Mouse (Mus musculus) embryonic fibroblast, embryonic 13.5 days (primary cell): ENCODE measurements around the gene Cuta. TPM values are rescaled to one million over a fixed set of nuclear protein-coding genes. Genes with fewer than 3 reads are reported as not detected.
A peak's percentile ranks its signal among the peaks of the same experiment; 100 is the strongest.
"Not testable (repeated sequence)": the region's sequence is repeated elsewhere in the genome, so short reads cannot be mapped to it uniquely, and the experiment has no call there.

Experiments used
- H3K27ac ChIP-seq: 2 replicates; pipeline ENCODE4 v1.5.1; 2012; ENCODE audit warnings: low read length, control low read depth, inconsistent platforms; ENCODE audit not compliant: insufficient read depth
- H3K4me1 ChIP-seq: 2 replicates; pipeline ENCODE4 v1.6.1; 2011; ENCODE audit warnings: low read length; ENCODE audit not compliant: control insufficient read depth, insufficient read depth
- H3K4me3 ChIP-seq: 2 replicates; pipeline ENCODE4 v1.5.1; 2011; ENCODE audit warnings: mild to moderate bottlenecking, control low read depth, low read length; ENCODE audit not compliant: insufficient read depth
- CTCF ChIP-seq: IDR thresholded peaks from 2 replicates; pipeline ENCODE4 v1.5.1; 2011; ENCODE audit warnings: mild to moderate bottlenecking, control low read depth, low read length, moderate library complexity, borderline replicate concordance; ENCODE audit not compliant: insufficient read depth
- POLR2A ChIP-seq: IDR thresholded peaks from 2 replicates; pipeline ENCODE4 v1.6.1; 2011; ENCODE audit warnings: low read depth, mild to moderate bottlenecking, control low read depth, low read length, moderate library complexity
- polyA plus RNA-seq: library from polyadenylated mRNA; stranded (reverse); fragments of >200 nt; gene quantifications from 2 replicates; pipeline ENCODE4 v1.2.4, GENCODE M21; 2011; ENCODE audit warnings: low read depth; ENCODE audit not compliant: missing spikeins, insufficient read length

Cuta gene
- 80.0 and 90.5 TPM in 2 replicates for polyA plus RNA-seq

DNA sequence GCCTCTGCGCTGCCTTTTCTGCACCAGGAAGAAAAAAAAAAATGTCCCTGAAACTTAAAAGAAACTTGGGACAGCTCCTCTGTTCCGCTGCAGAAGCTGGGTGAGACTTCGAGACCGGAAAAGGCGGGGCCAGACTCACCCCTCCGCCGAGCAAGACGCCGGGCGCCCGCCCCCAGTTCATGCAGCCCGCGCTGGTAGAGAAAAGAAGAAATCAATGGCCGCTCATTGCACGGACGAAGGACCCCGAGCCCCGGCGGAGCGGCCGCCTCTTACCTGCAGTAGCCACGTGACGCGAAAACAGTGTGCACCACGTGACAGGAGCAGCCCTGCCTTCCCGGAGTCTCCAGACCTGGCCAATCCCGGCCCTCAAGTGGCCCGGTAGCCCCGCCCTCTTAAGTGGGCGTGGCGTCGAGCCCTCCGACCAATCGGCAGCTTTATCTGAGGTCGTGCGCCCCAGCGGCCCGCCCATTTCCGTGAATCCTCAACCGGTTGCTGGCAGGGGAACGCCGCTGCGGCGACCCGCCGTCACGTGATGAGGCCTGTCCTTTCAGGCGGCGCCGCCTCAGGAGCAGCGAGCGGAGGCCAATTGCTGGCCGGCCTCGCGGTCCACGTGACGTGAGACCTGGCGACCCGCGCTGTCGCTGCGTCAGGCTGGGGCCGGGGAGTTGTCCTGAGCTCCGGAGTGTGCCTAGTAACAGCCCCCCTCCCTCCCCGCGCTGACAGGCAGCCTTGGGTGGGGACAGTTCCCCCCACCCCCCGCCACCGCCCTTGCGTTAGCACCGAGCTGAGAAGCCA is at the start of gene Cuta:
Gene Cuta (minus strand): TSS at position 392 of the 795 bp plus-strand sequence.
- TF ChIP-seq POLR2A = peak; percentile 77
- no peak for TF ChIP-seq CTCF
- H3K4me3 ChIP-seq = peak within 1 kb of the TSS; percentile 98
- peaks cover 6% of the 10 kb centered on the region; the same call in 1 of the 2 replicates for H3K4me1 ChIP-seq
- H3K27ac ChIP-seq = peak within 1 kb of the TSS; percentile 85

DNA sequence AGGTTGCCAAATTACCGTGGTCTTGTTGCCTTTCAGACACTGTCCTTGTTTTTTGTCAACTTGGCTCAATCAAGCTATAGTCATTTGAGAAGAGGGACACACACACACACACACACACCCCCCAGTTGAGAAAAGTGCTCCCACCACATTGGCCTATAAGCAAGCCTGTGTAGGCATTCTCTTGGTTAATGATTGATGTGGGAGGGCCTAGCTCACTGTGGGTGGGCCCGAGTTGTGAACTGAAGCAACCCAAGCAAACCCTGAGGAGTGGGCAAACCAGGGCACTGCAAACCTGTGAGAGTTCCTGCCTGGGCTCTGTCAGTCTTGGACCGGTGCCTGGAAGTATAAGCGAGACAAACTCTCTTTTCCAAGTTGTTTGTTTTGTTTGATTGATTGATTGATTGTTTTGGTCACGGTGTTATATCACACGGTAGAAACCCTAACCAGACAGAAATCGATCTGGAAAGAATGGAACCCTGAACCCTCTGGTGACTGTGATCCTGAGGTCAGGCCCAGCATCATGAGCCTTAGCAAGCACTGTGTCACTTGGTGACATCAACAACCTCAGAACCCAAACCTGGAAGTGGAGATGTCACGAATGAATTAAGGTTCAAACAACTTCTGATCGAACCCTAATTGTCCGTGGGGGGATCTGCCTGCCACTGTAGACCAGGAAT is 46.3 kb upstream of the Cuta start:
- Histone ChIP-seq H3K4me3 (no peak overlapping the region), H3K4me1 (no peaks in the 10 kb centered on the region), H3K27ac (no peak overlapping the region)
- TF ChIP-seq CTCF (no peak), POLR2A (no peak)

DNA sequence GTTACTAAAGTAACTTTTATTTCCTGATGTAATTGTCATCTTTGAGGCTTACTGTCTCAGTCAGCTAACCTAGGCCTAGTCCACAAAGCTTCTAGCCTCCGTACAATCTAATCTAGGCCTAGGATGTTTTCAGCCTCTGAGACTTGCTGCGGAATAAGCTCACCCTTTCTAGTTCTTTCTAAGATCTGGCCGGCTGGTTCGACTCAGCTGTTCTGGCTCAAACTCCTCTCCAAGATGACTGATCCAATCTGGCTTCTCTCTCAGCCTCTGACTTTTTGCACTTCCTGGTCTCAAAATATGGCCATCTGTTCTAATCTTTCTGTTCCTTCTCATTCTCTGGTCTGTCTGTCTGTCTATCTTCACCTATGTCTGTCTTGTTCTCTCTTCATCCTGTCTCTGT is 44.0 kb upstream of the Cuta start:
- no peak overlapping the region for H3K4me3 ChIP-seq
- H3K4me1 ChIP-seq = no peaks in the 10 kb centered on the region
- no peak for TF ChIP-seq CTCF
- no peak for TF ChIP-seq POLR2A
- no peak overlapping the region for H3K27ac ChIP-seq

DNA sequence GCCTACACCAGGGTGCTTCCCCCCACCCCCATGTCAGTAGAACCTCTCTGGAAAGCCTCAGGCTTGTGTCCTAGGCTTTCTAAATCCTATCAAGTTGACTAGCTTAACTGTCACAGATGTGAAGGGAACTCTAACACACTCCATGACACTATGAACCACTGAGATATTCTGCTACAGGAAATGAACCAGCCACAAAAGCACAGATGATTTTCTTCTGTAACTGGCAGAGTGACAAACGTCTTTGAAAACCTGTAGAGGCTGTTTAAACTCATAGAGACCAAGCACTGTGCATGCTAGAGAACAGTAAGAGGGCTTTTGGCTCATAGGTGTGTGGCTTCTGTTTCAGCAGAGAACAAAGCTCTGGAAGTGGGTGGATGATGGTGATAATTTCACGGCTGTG is 41.7 kb upstream of the Cuta start:
- Histone ChIP-seq H3K27ac (no peak overlapping the region), H3K4me1 (no peaks in the 10 kb centered on the region), H3K4me3 (no peak overlapping the region)
- TF ChIP-seq CTCF = no peak
- no peak for TF ChIP-seq POLR2A

DNA sequence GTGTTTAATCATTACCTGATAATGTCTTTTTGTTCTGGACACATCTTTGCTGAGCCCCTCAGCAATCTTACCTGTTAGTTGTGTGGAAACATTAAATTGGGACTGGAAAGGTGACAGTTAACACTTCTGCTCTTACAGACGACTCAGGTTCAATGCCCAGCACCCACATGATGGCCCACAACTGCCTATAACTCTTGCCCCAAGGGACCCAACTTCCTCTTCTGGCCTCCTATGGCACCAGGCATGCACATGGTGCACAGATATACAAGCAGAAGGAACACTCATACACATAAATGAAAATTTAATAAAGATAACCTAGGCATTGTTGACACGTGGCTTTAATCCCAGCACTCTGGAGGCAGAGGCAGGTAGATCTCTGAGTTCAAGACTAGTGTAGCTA is 40.1 kb upstream of the Cuta start:
- Histone ChIP-seq H3K27ac (no peak overlapping the region), H3K4me3 (no peak overlapping the region), H3K4me1 (no peaks in the 10 kb centered on the region)
- TF ChIP-seq POLR2A (no peak), CTCF (no peak)

DNA sequence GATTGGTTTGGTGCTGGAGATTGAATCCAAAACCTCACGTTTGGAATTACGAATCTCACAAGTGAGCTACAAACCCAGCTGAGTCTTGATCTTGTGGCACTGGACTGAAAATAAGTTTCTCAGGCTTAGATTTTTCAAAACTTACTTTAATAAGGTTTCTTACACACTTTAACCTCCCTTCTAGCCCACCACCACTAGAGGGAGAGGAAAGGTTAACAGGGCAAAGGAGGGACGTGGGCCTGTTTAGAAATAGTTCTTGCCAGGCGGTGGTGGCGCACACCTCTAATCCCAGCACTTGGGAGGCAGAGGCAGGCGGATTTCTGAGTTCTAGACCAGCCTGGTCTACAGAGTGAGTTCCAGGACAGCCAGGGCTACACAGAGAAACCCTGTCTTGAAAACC is 38.0 kb upstream of the Cuta start:
- H3K27ac ChIP-seq, H3K4me3 ChIP-seq: not testable (repeated sequence)

DNA sequence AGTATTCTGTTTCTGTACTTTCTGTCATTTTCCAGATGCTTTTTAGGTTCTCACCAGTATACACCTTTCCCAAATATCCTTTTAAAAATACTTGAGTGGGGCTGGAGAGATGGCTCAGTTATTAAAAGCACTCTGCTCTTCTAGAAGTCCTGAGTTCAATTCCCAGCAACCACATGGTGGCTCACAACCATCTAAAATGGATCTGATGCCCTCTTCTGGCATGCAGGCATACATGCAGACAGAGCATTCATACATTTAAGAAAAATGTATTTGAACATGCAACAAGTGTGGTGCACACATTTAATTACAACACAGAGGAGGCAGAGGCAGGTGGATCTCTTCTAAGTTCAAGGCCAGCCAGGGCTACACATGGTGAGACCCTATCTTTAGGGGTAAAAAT is 36.0 kb upstream of the Cuta start:
- Histone ChIP-seq H3K4me3 (no peak overlapping the region), H3K4me1 (peaks cover 4% of the 10 kb centered on the region; the same call in 1 of the 2 replicates), H3K27ac (no peak overlapping the region)
- TF ChIP-seq POLR2A (no peak), CTCF (no peak)

More for the DNA sequence above, 38.0 kb upstream of the Cuta start:
- not testable (repeated sequence) for H3K4me1 ChIP-seq

DNA sequence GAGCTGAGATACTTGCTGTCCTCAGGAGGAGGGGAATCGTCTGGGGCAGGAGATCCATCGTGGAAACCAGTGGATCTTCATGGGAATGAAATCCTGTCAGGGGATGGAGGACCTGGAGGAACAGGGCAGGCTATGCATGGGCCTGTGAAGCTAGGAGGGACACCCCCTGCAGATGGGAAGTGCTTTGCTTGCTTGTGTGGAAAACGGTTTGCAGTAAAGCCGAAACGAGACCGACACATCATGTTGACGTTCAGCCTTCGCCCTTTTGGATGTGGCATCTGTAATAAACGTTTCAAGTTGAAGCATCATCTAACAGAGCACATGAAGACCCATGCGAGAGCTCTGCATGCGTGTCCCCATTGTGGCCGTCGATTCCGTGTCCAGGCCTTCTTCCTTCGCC is 35.2 kb upstream of the Cuta start:
- Histone ChIP-seq H3K27ac (no peak overlapping the region), H3K4me3 (no peak overlapping the region), H3K4me1 (peaks cover 4% of the 10 kb centered on the region; the same call in 1 of the 2 replicates)
- TF ChIP-seq CTCF (no peak), POLR2A (no peak)

DNA sequence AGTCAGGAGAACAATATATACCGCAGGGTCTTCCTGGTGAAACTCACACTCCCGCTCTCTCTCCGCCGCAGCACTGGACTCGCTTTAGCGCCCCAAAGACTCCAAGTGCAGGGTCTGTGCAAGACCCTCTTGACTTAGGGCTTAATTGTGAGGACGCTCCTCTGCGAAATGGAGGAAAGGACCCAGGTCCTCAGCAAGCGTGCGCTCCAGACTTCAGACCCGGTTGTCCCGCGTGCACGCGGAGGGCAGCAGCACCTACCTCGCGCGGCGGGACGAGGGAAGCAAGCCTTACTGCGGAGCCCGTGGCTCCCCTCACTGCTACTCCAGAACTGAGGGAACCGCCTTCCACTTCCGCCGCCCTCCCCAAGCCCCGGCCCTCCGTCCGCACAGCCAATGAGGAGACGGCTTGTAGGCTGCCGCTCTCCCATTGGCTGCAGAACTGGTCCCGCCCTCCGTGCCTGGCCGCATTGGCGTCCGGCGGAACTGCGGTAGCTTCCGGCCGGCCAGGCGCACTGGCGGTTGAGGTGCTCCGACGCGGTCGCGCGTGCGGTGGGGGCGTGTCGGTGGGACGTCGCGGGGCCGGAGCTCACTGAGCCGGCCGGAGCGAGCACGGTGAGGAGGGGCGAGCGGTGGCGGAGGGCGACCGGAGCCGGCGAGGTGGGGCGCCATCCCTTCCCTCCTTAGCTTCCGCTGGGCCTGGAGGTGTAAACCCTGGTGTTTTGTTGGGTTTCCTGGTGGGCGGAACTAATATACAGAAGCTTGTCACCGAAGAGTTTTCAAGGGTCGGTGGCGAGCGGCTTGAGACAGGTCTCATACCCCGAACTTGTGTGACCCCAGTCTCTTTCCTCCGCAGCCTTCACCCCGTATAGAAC is 33.6 kb upstream of the Cuta start, which contains the start of gene Zbtb9:
Gene Zbtb9 (plus strand): TSS at position 465 of the 872 bp plus-strand sequence.
- peak within 1 kb of the TSS; percentile 92 for H3K4me3 ChIP-seq
- H3K4me1 ChIP-seq = peaks cover 4% of the 10 kb centered on the region; the same call in 1 of the 2 replicates
- no peak for TF ChIP-seq CTCF
- TF ChIP-seq POLR2A = peak; percentile 99
- H3K27ac ChIP-seq = peak within 1 kb of the TSS; percentile 5; the same call in 1 of the 2 replicates
